Mouse (Mus musculus) 3134 (cell line): ENCODE measurements around the gene Nos1ap.

ENCODE experiments used
- DNase-seq: peaks from one replicate; pipeline ENCODE4 v3.0.0-alpha.2; 2011; ENCODE audit warnings: low spot score; ENCODE audit not compliant: insufficient read length; ENCODE audit errors: extremely low read depth

Nos1ap gene

DNA sequence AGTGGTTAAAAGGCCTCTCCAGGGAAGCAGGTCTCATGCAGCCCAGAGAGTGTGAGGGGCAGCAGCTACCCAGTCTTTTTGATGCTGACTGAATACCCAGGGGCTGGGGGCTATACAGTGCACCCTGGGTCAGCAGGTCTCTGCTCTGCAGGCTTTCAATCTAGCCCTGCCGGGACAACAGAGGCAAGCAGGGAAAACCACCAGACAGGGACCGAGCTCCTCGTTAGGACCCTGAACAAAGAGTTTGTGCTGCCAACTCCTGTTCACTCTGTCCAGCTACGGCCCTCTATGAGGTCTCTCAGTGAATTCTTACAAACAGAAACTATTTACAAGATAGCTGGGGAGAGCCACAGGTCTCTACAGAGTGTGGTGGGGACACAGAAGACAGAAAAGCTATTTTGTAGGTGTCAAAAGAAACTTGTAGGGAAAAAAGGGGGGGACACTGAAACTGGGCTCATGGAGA is 86.4 kb downstream of the Nos1ap start:
- DNase-seq, result no peak

DNA sequence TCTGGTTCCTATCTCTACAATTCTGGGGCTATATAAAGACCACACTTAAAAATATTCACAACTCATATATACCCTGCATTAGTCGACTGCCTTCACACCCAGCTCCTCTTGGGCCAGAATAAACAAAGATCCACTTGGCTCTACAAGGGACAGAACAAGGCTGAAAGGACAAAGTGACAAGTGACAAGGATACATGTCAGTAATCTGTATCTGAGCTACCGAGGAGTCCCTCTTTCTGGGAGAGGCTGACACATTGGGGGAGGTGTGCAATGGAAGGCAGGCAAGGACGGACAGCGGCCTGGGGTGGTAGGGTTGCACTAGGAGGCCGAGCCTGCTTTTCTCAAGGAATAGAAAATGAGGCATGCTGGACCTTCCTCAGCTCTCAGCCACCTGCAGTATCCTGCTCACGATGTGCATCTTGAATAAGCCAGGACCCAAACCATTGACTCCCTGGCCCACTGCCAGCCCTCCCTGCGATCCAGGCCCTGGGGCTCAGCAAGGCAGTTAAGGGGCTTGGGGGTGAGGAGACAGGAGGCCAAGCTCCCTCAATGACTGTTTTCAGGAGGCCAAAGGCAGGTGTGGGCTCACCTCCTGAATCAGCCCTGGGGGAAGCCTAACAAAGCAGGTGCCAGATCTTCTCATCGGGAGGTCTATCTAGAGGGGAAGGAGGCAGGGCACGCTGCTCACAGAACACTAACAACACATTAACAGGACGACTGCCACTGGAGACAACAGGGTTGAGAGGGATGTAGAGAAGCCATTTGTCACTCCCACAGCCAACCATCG is 87.0 kb downstream of the Nos1ap start:
- no peak for DNase-seq

DNA sequence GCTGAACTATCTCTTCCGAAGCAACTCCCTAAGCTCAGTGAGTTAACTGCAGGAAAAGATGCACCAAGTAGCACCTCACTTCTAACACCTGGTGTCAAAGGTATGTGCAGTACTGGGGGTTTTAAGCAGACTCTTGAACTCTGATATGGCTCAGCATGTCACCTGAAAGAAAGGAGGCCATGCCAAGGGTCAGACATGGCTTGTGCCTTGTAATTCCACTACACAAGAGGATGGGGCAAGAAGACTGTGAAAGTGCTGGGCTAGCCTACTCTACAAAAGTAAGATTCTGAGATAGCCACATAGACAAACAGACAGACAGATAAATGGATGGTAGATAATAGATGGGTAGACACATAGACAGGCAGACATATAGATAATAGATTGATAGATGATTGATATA is 87.7 kb downstream of the Nos1ap start:
- no peak for DNase-seq

DNA sequence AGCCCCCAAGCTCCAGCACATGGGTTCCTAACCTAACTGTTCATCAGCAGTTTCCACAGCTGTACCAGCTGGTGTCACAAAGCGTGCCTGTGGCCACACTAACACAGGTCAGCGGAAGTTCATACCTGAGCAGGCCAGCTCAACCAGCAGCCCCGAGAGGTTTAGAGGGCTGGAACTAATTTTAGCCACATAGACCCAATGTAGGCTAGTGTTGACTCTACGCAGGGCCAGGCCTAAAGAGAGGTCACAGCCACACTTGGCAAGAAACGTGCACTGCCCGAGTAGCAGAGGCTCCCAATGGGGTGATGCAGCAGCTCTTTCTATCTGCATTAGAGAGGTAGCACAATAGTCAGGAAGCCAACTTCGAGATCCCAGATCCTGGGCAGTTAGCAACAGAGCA is 88.1 kb downstream of the Nos1ap start:
- DNase-seq, result no peak

DNA sequence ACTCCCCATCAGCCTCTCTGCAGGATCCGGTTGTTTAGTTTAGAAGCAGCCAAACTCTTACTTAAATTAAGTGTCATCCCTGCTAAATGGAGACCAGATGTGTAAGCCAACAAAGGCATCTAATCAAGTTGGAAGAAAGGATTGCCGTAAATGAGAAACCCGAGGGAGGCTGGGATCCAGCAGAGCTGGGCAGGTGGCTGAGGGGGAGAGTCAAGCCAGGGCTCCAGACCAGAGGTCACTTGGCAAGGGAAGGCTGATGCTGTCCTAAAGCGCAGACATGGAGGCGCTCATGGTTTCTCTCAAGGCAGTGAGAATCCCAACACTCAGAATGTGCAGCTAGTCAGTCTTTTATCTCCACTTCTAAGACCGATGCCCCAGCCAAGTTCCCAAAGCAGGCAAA is 89.8 kb downstream of the Nos1ap start:
- no peak for DNase-seq

DNA sequence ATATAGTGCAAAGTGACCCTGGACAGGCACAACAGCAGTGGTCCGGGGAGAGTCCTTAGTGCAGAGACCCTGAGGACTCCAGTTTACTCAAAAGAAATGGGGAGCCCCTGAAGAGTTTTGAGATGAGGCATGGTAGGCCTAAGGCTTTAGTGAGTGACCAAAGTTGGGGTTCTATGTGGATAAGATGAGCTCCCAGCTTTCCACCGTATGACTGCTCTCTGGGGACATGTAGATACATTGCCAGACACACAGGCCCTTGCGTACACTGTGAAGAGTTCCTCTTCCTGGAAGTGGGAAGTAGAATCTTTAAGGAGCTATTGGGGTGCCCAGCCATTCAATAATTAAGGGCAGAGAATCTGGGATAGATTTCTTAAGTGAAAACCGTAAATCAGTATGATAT is 90.2 kb downstream of the Nos1ap start:
- no peak for DNase-seq

DNA sequence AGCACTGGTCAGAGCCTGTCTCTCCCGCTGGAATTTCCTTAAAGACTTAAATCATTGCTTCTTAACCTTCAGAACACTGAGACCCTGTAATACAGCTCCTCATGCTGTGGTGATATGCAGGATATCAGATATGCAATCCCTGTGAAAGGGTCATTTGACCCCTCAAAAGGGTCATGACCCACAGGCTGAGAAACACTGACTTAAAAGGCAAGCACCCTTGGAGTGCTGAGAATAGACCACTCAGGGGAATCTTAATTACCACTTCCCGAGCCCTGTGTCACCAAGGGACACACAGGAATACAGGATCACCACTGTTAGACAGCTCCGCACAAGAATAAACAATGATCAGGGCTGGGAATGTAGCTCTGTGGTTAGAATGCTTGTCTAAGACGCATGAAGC is 91.0 kb downstream of the Nos1ap start:
- no peak for DNase-seq

DNA sequence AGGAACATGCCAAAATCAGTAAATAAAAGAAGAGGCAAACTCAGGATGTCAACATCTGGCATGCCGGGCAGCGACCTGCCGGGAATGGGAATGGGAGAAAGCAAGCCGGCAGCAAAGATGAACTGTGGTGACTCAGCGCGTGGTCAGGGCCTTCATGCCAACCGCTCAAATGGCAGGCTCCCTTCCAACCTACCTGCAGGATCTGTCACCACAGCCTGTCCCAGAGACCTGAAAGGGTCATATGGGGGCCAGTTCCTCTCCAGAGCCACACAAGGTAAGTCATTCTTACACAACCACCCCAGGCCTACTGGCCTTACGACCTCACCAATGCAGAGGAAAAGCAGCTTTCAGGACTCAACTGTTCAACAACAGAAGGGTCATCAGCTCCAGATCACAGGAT is 93.4 kb downstream of the Nos1ap start:
- no peak for DNase-seq

DNA sequence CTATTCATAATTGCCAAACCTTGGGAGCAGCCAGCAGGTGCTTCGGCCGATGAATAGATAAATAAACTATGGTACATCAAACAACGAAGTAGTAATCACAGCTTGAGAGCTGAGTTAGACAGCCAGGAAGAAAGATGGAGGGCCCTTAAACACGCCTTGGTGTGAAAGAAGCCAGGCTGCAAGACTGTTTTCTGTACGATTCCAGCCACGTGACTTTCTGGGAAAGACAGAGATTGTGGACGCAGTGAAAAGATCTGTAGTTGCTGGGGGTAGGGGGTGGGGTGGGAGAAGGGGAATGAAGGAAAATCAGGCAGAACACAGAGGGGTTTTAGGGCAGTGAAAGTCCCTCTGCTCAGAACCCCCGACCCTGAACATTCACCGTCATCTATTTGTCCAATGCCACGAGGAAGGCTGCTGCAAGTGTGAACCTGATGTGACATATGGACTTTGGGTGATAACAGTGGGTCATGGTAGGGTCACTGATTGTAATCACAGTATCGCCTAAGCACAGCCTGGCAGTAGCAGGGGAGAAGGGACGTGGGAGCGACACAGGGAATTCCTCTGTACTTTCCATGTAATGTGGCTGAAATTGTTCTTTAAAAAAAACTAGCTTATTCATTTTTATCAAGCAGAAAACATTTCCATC is 94.0 kb downstream of the Nos1ap start:
- no peak for DNase-seq

DNA sequence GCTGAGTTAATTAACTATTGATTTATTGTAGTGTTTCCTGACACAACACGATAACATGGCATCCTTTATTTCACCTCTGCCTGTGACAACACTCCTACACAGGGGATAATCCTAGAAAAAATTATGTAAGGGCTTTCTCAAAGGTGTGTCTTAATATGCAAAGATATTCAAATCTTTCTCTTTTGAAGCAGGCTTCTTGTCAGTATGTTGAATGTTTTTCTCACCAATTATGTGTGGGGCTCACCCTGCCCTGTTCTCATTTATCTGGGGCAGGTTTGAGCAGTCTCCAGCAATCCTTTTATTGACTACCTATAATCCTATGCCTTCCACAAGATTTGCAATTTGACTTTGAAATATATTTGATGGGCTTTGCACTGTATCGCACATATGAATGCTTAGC is 97.1 kb downstream of the Nos1ap start:
- no peak for DNase-seq

DNA sequence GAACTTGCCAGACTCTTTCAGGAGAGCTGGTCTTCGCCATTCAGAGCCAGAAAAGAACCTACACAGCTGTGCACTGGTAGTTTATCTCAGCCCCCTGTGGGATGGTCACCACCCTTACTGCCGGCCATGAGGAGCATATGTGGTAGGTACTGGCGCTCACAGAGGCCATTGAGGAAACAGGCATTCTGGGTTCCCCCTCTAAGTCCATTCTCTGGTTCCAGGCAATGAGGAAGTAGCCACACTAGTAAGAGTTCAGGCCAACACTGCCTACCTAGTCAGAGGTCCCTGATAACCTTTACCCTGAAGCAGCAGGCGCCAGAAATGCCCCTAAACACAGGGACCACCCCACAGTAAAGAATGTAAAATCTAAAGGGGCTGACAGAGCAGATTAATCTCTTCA is 97.6 kb downstream of the Nos1ap start:
- no peak for DNase-seq

DNA sequence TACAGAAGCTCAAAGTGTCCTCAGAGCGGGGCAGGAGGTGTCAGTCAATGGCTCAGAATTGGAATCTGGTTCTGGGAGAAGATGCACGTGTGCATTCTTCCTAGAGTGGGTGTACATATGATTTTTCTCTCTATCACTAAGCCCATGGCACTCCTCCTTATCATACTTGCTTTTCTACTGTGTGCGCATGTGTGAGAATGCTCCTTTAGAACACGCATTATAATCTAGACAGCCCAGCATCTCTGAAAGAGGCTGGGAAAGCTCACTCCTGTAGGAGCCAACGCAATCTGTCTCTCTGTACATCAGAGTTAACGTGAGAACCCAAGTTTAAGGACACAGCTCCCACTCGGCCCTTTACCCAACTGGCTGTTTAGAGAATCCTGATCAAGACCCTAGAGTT is 99.7 kb downstream of the Nos1ap start:
- no peak for DNase-seq

DNA sequence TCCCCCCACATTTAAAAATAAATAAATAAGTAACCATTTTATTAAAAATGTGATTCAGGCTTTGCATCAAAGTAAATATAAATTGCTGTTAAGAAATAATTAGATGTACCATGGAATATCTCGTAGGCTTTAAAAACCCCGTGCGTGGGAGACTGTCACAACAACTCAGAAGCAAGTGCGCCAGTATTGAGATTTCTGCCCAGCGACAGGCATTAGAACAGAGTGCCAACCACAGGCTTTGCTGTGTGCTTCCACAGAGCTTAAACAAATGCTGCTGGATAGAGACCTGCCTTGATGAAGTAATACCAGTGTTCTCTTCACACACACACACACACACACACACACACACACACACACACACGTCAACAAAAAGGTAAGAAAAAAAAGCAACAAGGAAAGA is 100.2 kb downstream of the Nos1ap start:
- no peak for DNase-seq

DNA sequence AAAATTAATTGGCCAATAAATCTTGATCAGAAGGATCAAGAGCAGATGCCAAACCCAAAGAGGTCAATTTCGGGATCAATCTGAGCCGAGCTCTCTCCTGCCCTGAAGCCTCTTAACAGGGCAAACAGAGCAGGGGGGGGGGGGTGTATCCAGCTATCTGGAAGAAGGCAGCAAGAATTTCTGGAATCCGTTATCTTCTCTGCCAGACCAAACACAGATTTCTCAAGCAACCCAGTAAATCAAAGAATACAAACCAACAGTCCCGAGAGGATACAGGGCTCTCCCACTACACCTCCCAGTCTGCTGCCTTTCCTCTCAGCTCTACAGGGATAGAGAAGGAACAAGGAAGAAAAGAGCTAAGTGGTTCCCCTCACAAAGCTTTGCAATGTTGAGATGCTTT is 104.5 kb downstream of the Nos1ap start:
- no peak for DNase-seq

DNA sequence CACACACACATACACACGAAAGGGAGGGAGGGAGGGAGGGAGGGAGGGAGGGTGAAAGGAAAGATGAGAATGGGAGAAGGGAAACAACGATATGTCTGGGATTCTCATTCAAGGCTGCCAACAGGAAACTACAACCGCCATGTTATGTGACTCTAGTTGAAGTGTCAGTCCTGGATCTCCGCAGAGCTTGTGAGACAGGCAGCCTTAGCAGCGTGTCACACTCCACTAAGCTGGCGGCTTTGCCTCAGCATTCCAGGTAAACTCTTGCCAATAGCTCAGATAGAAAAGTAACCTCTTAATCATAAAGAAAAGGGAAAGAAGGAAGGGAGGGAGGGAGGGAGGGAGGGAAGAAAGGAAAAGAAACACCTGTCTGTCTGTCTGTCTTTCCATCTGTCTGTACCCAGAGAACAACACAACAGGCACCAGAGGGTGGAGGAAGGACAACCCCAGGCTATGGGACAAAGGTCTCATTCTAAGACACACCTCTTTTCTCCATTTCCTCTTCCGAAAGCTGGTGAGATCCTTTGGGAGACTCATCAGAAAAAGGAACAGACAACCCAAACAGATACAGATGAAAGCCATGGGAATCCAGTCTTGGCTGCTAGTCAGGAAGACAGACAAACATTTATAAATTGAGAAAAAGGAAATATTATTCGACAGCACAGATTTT is 107.3 kb downstream of the Nos1ap start:
- DNase-seq, result no peak

DNA sequence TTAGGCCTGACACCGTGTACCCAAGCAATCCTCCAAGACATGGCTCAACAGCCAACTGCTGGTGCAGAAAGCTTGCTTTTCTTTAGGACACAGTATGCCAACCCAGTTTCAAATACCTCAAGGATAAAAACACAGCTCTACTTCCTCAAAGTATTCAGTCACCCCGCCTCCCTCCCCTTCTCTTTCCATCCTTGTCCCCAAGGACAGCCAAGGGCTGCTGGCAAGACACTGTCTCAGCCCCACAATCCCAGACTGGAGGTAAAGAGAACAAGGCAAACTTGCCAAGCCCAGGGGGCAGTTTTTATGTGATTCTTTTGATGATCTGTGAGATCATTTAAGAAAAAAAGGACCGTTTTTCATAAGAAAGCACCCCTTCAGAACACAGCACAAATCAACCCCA is 108.6 kb downstream of the Nos1ap start:
- no peak for DNase-seq

DNA sequence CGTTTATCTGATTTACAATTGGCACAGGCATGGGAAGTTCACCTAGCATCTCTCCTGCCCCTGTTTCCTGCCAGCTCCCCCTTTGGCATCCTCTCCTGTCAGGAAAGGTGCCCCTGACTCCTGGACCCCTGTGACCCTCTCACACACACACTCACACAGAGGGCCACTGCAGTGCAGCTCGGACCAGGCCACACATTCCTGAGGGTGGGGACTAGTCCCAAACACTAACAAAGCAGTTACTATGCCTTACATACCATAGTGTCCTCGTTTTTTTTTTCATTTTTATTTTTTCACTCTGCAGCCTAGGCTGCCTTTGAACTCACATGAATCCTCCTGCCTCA is 110.2 kb downstream of the Nos1ap start:
- DNase-seq, result peak; percentile 7

DNA sequence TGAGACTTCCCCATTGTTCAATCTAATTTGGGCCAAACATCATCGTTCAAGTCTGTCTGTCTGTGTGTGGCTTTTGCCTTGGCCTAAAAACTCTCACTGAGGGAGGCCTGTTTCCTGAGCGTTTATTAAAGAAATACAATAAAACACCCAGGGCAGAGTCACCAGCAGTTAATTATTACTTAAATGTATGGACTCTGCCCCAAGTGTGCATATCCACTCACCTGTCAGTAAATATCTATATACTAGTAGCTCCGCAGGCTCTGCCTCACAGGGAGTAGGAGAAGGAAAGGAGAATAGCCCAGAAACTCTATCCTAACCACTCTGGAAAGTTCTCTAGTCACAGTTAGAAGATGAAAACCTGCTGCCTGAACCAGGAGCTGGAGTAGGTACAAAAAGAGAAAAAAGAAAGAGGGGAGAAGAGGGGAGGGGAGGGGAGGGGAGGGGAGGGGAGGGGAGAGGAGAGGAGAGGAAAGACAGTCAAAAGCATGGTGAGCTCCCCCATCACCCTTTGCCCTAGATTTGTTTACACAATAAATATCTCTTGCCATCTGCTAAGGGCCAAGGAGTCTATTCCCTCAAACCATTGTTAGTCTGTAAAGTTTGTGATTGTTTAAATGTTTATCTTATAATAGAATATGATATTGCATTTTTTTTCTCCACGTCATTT is 110.7 kb downstream of the Nos1ap start:
- no peak for DNase-seq

DNA sequence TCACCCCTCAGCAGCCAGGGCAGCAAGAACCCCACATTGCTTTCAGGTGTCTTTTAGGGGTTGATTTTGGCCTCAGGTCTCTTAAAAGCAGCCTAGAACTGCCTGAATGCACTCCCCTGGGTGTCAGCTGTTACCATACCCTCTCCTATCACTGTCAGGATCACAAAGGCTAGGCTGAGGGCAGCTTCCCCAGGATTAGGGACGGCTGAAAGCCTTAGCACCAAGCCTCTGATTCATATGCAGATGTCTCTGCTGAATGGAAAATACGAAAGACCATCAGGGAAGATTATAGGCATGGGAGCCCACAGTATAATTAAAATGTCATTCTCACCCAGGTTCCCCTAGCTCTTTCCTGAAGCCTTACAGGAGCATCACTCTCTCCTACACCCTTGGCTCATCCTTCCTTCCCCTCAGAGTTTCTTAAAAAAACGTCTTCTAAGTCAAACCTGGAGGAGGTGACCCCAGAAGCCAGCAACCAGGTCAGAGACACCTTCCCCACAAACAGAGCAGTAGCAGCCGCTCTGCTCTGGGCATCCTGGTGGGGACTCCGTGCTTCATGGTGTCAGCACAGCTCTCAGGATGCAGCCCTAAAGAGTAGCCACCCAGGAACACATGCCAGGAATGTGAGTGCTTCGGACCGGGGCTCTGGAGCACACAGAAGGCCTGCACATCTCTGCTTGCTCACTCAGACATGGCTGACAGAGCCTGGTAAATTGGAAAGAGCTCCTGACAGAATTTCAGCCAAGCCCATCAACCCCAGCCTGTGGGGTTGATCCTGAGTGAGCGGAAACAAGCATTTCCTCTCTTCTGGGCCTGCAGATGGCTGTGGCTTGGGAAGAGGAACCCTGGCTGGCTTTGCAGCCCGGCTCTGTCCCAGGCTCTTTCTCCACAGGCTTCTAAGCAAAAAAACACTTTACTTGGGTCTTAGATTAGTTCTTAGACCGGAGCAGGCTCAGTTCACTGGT is 111.7 kb downstream of the Nos1ap start:
- peak; percentile 7 for DNase-seq

DNA sequence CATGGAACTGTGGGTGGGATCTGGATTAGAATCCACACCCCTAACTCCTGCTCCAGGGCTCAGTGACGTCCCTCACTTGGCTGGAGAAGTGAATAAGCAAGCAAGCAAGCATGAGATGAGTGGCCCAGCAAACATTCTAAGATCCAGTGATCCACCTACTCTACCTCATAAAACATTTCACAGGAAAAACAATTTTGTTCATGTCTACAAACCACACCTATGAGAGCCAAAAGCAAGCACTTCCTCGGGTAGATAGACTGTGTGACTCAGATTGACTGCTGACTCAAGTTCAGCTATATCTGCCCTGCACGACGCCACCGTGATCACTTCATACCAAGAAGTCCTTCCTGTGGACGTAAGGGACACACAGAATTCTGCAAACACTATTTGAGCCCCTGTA is 116.2 kb downstream of the Nos1ap start:
- no peak for DNase-seq
